Mouse (Mus musculus) Muller cell, postnatal 12 days (primary cell): ENCODE results near the gene Nfe2l1.

Source experiments
- DNase-seq: peaks from one replicate; pipeline ENCODE4 v3.0.0-alpha.2; 2015; ENCODE audit errors: inconsistent ontology term

Gene Nfe2l1

GRCm38 (mm10) chr11:96847240-96847639 lies 17.5 kb upstream of the Nfe2l1 start:
- no peak for DNase-seq

DNA sequence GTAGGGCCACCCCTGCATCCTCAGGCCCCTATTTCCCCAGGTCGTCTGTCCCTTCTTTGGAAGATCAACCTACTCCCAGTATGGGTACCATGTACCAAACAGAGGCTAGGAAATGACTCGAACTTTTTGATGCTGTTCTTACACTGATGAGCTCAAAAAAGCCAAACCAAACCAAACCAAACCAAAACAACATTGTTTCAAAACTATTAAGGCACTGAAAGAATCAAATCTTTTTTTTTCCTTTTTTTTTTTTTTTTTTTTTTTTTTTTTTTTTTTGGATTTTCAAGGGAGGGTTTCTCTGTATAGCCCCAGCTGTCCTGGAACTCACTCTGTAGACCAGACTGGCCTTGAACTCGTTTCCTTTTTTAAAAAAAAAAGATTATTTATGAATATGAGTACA lies 13.9 kb upstream of the Nfe2l1 start:
- DNase-seq: no peak

- DNase-seq: no peak
Observed at GRCm38 (mm10) chr11:96840290-96840689, 10.5 kb upstream of the Nfe2l1 start.

DNA sequence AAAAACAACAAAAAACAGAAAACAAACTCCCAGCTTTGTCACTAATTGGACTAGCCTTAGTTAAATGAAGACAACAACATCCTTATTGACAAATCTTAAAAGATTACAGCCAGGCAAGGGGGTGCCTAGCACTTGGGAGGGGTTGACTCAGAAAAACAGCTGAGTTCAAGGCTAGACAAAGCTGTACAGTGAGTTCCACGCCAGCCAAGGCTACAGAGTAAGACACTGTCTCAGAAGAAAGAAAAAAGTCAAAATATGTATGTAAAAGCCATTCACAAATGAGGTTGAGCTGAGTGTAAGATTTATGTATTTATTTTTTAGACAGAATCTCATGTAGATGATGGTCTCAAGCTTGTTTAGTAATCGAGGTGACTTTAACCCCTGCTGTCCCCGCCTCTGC lies 10.1 kb upstream of the Nfe2l1 start:
- DNase-seq: no peak

- no peak for DNase-seq
Observed at GRCm38 (mm10) chr11:96839428-96839827, 9.7 kb upstream of the Nfe2l1 start.

GRCm38 (mm10) chr11:96838341-96838740 lies 8.6 kb upstream of the Nfe2l1 start:
- DNase-seq: no peak

DNA sequence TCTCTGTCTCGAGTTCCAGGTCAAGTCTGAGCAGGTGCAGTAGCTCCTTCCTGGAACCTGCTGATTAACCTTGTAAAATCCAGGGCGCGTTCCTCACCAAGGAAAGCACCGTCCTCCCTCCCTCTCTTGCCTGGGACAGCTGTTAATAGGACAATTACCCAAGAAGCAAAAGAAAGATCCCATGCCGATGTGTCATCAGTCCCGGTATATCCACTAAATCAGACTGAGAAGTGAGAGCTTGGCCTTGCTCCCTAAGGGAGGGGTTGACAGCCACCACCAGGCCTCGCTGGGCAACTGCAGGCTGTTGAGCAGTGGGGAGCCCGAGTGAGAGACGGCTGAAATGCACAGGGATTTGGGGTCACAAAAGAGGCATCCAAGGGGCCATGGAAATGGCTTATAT lies 7.5 kb upstream of the Nfe2l1 start:
- DNase-seq: peak; percentile 55

GRCm38 (mm10) chr11:96834127-96834526 lies 4.4 kb upstream of the Nfe2l1 start:
- no peak for DNase-seq

GRCm38 (mm10) chr11:96832973-96833372 lies 3.2 kb upstream of the Nfe2l1 start:
- no peak for DNase-seq

GRCm38 (mm10) chr11:96832541-96832940 lies 2.8 kb upstream of the Nfe2l1 start:
- no peak for DNase-seq

DNA sequence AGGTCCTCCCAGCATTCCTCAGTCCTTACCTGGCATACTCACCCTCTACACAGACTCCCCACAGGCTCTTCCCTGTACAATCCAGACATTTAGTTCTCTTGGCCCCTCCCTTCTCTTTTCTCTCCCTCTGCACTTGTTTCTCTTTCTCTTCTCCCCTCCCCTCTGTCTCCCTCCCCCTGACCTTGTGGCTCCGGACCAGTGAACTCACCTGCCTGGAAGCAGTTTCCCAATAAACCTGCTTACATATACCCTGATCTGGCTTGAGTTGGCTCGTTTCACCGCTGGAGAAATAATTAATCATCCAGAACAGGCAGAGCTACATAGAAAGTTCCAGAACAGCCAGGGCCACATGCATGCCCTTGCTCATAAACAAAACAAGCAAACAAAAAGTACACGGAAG lies 1.7 kb upstream of the Nfe2l1 start:
- no peak for DNase-seq

DNA sequence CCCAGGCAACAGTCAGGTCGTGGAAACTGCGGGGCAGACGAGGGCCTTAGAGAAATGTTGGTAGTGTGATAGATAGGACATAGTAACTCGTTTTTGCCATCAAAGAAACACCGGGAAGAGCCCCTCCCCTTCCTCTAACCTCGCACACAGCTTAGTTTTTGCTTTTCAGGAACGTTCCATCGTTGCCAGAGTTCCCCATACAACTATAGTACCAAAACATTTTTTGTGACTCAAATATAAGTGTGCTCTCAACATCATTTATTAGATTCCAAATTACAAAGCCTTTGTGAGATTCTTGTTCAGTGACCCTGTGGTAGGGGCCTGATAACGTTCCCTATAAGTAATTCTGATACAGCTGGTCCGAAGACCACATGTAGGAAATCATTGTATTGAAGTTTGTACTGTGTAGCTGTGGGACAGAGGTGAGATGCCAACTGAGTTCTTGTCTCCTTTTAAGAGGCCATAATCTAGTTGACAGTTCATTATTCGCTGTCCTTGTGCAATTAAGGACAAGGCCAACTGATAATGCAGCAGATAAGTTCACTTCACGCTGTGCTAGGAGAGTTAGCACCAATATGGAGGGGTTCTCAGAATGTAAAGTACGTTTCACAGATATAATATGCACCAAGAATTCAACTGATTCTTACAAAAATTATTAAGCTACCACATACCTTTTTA lies 910 bp upstream of the Nfe2l1 start:
- DNase-seq: no peak

DNA sequence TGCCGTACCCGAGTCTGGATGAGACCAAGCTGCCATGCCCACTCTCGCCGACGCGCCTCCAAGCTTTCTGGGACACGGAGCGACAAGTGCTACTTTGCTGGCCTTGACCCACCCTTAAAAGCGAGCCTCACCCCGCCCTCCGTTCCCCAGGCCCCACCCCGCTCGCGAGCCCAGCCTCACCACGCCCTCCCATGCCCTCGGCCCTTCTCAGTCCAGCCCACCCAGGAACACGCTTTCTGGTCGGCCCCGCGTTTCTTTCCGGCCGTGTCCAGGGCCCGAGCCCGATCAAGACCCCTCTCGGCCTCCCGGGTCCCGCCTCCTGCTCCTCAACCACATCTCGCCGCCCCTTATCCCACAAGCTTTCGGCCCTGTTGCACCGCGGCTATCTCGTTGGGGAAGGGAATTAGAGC lies 360 bp downstream of the Nfe2l1 start:
- DNase-seq: peak; percentile 96

DNA sequence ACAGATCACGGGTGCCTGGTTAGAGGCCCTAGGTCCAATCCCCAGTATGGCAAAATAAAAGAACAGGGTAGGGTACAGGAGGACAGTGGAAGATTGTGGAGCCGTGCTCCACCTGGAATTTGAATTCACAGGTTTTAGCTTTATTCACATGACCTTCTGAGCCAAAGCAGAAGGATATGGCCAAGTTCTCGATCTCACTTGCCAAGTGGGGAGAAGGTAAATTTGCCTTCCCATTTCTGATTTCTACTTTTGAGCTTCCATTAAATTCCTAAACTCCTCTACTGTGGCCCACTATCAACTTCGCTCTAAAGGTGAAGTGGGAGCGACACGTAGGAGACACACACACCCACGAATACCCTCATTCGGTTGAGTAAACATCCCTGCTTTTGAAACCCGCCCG lies 887 bp downstream of the Nfe2l1 start:
- DNase-seq: no peak

DNA sequence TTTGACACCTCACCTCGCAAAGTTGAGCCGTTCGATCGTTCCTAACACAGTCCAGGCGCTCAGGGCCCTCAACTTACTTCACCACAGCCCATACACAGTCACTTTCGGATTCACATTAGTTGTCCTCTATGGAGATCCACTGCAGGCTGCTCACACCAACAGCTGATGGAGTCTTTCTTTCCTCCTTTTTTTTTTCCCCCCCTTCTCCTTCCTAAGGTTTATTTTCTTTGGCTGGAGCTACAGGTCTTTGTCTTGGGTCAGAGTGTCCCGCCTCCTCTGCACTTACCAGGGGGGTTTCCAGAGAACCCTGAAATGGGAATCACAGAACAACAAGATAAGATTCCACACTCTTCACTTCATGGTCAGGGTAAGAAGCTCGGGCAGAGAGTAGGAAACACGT lies 1.9 kb downstream of the Nfe2l1 start:
- DNase-seq: no peak

GRCm38 (mm10) chr11:96827062-96827581 lies 2.6 kb downstream of the Nfe2l1 start:
- no peak for DNase-seq

DNA sequence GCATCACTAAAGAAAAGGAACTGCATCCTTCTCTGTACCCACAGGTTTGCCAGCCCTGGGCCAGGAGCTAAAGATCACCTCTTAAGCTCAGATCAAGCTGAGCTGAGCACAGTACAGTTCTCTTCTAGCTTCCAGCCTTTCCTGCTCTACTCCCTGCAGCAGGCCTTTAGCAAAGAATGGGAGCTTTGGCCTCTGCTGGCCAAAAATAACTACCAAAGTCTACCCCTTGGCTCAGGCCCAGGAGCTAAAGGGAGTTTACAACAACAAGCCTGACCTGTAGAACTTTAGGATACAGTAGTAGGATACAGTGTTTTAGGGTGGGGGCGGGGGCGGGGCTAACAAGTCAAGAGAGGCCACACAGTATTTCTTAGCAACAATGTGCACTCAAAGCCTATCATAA lies 3.3 kb downstream of the Nfe2l1 start:
- no peak for DNase-seq

GRCm38 (mm10) chr11:96824783-96825495 lies 4.8 kb downstream of the Nfe2l1 start:
- DNase-seq: peak; percentile 70

GRCm38 (mm10) chr11:96823880-96824782 lies 5.6 kb downstream of the Nfe2l1 start:
- peak; percentile 90 for DNase-seq

GRCm38 (mm10) chr11:96823471-96823837 lies 6.3 kb downstream of the Nfe2l1 start:
- no peak for DNase-seq

DNA sequence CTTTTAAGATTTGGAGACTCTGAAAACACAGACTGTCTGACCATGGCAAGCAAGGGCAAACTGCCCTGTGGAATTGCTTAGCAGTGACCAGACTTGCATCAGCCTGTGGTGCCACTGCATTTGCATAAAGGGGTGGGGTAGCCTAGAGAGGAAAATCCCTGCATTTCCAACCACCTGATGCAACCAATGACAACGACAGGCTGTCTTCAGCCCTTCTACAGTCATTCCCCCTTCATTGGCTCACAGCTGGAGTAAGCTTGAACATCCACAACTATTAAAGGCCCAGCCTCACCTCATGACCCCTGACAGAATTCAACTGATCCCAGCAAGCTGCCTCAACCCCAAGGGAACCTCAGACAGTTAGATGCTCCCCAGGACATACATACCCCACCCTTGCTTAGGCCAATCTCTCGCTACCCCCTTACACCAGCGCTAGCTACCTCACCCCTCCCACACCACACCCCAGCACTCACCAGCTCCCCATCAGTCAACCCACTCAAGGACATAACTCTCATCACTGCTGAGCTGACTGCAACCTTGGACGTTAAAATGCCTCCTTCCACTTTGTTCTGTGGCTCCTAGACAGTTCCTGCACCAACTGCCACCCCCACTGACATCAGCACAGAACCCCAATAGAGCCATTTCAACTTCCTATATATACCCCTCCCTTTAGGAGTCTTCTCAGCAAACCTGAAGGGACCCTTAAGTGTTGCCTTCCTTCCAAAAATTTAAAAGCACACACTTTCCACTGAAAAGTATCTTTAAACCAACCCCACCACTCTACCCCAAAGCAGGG lies 6.9 kb downstream of the Nfe2l1 start:
- DNase-seq: peak; percentile 54
